8 mouse cellular contexts compared by ENCODE assay signal in the genomic region with DNA sequence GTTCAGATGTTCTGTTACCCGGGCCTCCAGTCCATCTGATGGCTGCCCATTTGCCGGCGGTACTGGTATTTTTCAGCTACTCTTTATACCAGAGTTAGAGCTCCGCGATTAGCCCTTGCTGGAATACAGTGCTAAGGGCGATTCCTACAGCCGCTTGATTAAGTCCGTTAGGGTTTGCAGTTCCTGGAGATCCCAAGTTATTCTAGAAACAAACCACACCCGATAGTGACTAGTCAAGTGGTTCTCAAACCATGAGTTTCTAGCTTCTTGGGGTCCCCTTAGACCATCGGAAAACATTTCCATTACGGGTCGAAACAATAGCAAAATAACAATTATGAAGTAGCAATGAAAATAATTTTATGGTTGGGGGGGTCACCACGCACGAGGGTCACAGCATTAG. TPM values are rescaled to one million over a fixed set of nuclear protein-coding genes. Genes with fewer than 3 reads are reported as not detected.
DNase-seq lines count a peak whose midpoint lies in the region; ATAC-seq and TF ChIP-seq lines count a peak whose summit lies in the region.

No protein-coding gene starts in this region.

- H3K4me1 ChIP-seq in heart, embryonic 11.5 days (ENCODE audit: control insufficient read depth, insufficient read depth, low read length): peaks cover 11% of the 10 kb centered on the region
- H3K4me1 ChIP-seq in G1E (ENCODE audit: insufficient read depth, low read depth, low read length): peaks cover 45% of the 10 kb centered on the region
- peaks cover 4 to 10% of the 10 kb centered on the region in 2 experiments for H3K4me1 ChIP-seq in heart, embryonic 14.5 days (ENCODE audit: control insufficient read depth in 2 of 2, insufficient read depth in 2 of 2, low read length in 2 of 2)
- H3K4me1 ChIP-seq in liver, embryonic 16.5 days (ENCODE audit: control insufficient read depth, low read depth, low read length): peaks cover 16% of the 10 kb centered on the region

- H3K4me2 ChIP-seq in heart, embryonic 11.5 days: peak overlapping the region; percentile 87
- peak overlapping the region; percentile 88 for H3K4me2 ChIP-seq in heart, embryonic 14.5 days (ENCODE audit: low read length)
- H3K4me2 ChIP-seq in liver, embryonic 16.5 days (ENCODE audit: low read depth, low read length): peak overlapping the region; percentile 66

- peak overlapping the region; percentile 74; the same call in 1 of the 2 replicates for H3K27ac ChIP-seq in heart, embryonic 11.5 days (ENCODE audit: low read depth, low read length)
- H3K27ac ChIP-seq in heart, embryonic 14.5 days (replicated peaks in 1 of 2; ENCODE audit: control insufficient read depth in 1 of 2, insufficient read depth in 1 of 2, low read depth in 2 of 2, low read length in 2 of 2): peak overlapping the region; percentile 79 to 86; a peak in 3 of 4 replicates
- H3K27ac ChIP-seq in liver, embryonic 16.5 days (ENCODE audit: low read length): peak overlapping the region; percentile 91

- no peak for TF ChIP-seq CTCF in G1E (IDR thresholded peaks at IDR 0.05; ENCODE audit: low read depth, low read length)

- H3K9ac ChIP-seq in heart, embryonic 11.5 days (ENCODE audit: low read depth, low read length): peak overlapping the region; percentile 93
- H3K9ac ChIP-seq in heart, embryonic 14.5 days (ENCODE audit: low read length): peak overlapping the region; percentile 91
- peak overlapping the region; percentile 85 for H3K9ac ChIP-seq in liver, embryonic 16.5 days (ENCODE audit: low read depth, low read length)

- no peaks in the 10 kb centered on the region for H3K27me3 ChIP-seq in heart, embryonic 11.5 days (ENCODE audit: control insufficient read depth, insufficient read depth, low read length)
- peaks cover 2% of the 10 kb centered on the region; the same call in 1 of the 2 replicates for H3K27me3 ChIP-seq in G1E (ENCODE audit: insufficient read depth, low read length)
- no peaks in the 10 kb centered on the region for H3K27me3 ChIP-seq in heart, embryonic 14.5 days (ENCODE audit: control insufficient read depth, insufficient read depth, low read length)
- no peaks in the 10 kb centered on the region for H3K27me3 ChIP-seq in liver, embryonic 16.5 days (ENCODE audit: control insufficient read depth, insufficient read depth, low read depth, low read length)

- no peak for ATAC-seq in heart, embryonic 11.5 days (replicated peaks; ENCODE audit: insufficient number of reproducible peaks, low FRiP score, low TSS enrichment)
- ATAC-seq in G1E (ENCODE audit: extremely low read depth, insufficient number of reproducible peaks, low FRiP score, poor library complexity, severe bottlenecking): no peak
- no peak for ATAC-seq in heart, embryonic 14.5 days (ENCODE audit: insufficient number of reproducible peaks, insufficient read depth, low FRiP score, low read depth)
- ATAC-seq in liver, embryonic 16.5 days (ENCODE audit: low read depth): no peak

- no peaks in the 10 kb centered on the region for H3K9me3 ChIP-seq in heart, embryonic 11.5 days (replicated peaks; ENCODE audit: control insufficient read depth, low read length)
- H3K9me3 ChIP-seq in G1E (replicated peaks): peaks cover 1% of the 10 kb centered on the region; the same call in 1 of the 2 replicates
- H3K9me3 ChIP-seq in heart, embryonic 14.5 days (ENCODE audit: control insufficient read depth, low read length): no peaks in the 10 kb centered on the region
- no peaks in the 10 kb centered on the region for H3K9me3 ChIP-seq in liver, embryonic 16.5 days (replicated peaks; ENCODE audit: control insufficient read depth, low read length)

- H3K4me3 ChIP-seq in heart, embryonic 11.5 days (ENCODE audit: low read depth, low read length): peak overlapping the region; percentile 79
- peak overlapping the region; percentile 73 for H3K4me3 ChIP-seq in G1E (ENCODE audit: low read depth, low read length)
- H3K4me3 ChIP-seq in heart, embryonic 14.5 days (ENCODE audit: control insufficient read depth in 1 of 2, insufficient read depth in 1 of 2, low read depth in 1 of 2, low read length in 2 of 2): peak overlapping the region; percentile 54 to 69; a peak in 3 of 4 replicates
- peak overlapping the region; percentile 74 for H3K4me3 ChIP-seq in liver, embryonic 16.5 days (ENCODE audit: low read depth, low read length)

- DNase-seq in heart, adult 9 months (ENCODE audit: low spot score in 2 of 2): no peak
- no peak for DNase-seq in G1E (ENCODE audit: low spot score)
- no peak for DNase-seq in layer of hippocampus, postnatal 14 days (ENCODE audit: low spot score in 2 of 2)
- no peak for DNase-seq in spleen, postnatal 14 days (ENCODE audit: low spot score in 2 of 2)
- DNase-seq in urinary bladder, postnatal 4 days (ENCODE audit: low spot score in 2 of 2): no peak

- H3K36me3 ChIP-seq in heart, embryonic 11.5 days (ENCODE audit: control insufficient read depth, insufficient read depth, low read length): no peaks in the 10 kb centered on the region
- peaks cover 29% of the 10 kb centered on the region for H3K36me3 ChIP-seq in G1E (replicated peaks)
- no peaks in the 10 kb centered on the region for H3K36me3 ChIP-seq in heart, embryonic 14.5 days (ENCODE audit: control insufficient read depth, insufficient read depth, low read length)
- no peaks in the 10 kb centered on the region for H3K36me3 ChIP-seq in liver, embryonic 16.5 days (ENCODE audit: control insufficient read depth, insufficient read depth)

- 68% methylated on average over 14 of the region's 14 CpGs for WGBS in heart, embryonic 11.5 days (ENCODE audit: insufficient replicate concordance)
- WGBS in heart, embryonic 14.5 days: 71% methylated on average over 14 of the region's 14 CpGs
- 67% methylated on average over 14 of the region's 14 CpGs for WGBS in liver, embryonic 16.5 days (ENCODE audit: insufficient replicate concordance)

RNA-seq across cellular contexts. Expression of gene Ptgr2, which starts 0.6 kb away (rescaled TPM):
- polyA plus RNA-seq in heart, embryonic 11.5 days (2014; fragmentation: Nextera tagmentation; extraction: Ambion mirVana): 62.5 and 74.7 TPM in 2 replicates
- total RNA-seq in G1E (2014; fragmentation: Nextera tagmentation): 59.6 and 71.3 TPM in 2 replicates
- 152 and 184 TPM in 2 replicates for total RNA-seq in G1E (2017)
- polyA plus RNA-seq in G1E (2012): 5.5 and 10.1 TPM in 2 replicates
- polyA plus RNA-seq in heart, embryonic 14.5 days (2014; fragmentation: Nextera tagmentation; extraction: Ambion mirVana): 79.0 and 92.4 TPM in 2 replicates
- 22.8 and 25.2 TPM in 2 replicates for polyA plus RNA-seq in liver, embryonic 16.5 days (2015; fragmentation: Nextera tagmentation; extraction: Ambion mirVana)
- 10 to 100 TPM; 38.9 to 39.4 TPM for total RNA-seq in layer of hippocampus, postnatal 14 days (2021)

RNA-seq across cellular contexts. Expression of gene Zfp410, which starts 32.3 kb away (rescaled TPM):
- polyA plus RNA-seq in heart, embryonic 11.5 days (2014; fragmentation: Nextera tagmentation; extraction: Ambion mirVana): 56.0 and 58.0 TPM in 2 replicates
- total RNA-seq in G1E (2014; fragmentation: Nextera tagmentation) (99.2 and 113 TPM in 2 replicates), G1E (2017) (115 and 118 TPM in 2 replicates)
- 2.9 and 4.0 TPM in 2 replicates for polyA plus RNA-seq in G1E (2012)
- 53.1 and 55.4 TPM in 2 replicates for polyA plus RNA-seq in heart, embryonic 14.5 days (2014; fragmentation: Nextera tagmentation; extraction: Ambion mirVana)
- polyA plus RNA-seq in liver, embryonic 16.5 days (2015; fragmentation: Nextera tagmentation; extraction: Ambion mirVana): 32.3 and 36.2 TPM in 2 replicates
- 10 to 100 TPM; 35.9 to 39.0 TPM for total RNA-seq in layer of hippocampus, postnatal 14 days (2021)
